Mouse (Mus musculus) embryonic fibroblast, embryonic 13.5 days (primary cell): ENCODE data around the gene Itga9.

Experiments used
- CTCF ChIP-seq: IDR thresholded peaks from 2 replicates; pipeline ENCODE4 v1.5.1; 2011; ENCODE audit warnings: mild to moderate bottlenecking, control low read depth, low read length, moderate library complexity, borderline replicate concordance; ENCODE audit not compliant: insufficient read depth
- POLR2A ChIP-seq: IDR thresholded peaks from 2 replicates; pipeline ENCODE4 v1.6.1; 2011; ENCODE audit warnings: low read depth, mild to moderate bottlenecking, control low read depth, low read length, moderate library complexity

DNA sequence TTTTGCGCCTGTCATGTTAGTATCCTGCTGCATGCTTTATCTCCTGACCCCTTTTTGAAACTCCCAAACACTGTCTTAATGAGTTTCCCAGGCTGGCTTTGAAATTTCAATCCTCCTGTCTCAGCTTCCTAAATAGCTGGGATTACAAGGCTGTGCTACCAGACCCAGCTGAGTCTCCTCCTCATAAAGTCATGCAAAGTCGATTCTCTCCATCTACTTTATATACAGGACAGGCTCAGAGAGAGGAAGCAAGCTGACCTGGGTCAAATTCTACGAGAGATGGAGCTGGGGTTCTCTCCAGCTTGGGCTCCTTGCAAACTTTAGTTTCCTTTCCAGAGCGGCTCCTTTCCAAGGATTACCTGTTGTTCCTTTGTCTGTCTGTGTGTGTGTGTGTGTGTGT is 153.0 kb downstream of the Itga9 start:
- no peak for TF ChIP-seq CTCF
- no peak for TF ChIP-seq POLR2A
